Mouse (Mus musculus) neutrophil, adult 65 days (primary cell): Measurements from ENCODE around the gene Epha6. TPM values are rescaled to one million over a fixed set of nuclear protein-coding genes. Genes with fewer than 3 reads are reported as not detected.

Experiments
- total RNA-seq: library from RNA; stranded (reverse); gene quantifications from 2 replicates; pipeline ENCODE4 v1.2.4, GENCODE M21; 2023

The Epha6 gene
- total RNA-seq: not detected in 2 replicates

DNA sequence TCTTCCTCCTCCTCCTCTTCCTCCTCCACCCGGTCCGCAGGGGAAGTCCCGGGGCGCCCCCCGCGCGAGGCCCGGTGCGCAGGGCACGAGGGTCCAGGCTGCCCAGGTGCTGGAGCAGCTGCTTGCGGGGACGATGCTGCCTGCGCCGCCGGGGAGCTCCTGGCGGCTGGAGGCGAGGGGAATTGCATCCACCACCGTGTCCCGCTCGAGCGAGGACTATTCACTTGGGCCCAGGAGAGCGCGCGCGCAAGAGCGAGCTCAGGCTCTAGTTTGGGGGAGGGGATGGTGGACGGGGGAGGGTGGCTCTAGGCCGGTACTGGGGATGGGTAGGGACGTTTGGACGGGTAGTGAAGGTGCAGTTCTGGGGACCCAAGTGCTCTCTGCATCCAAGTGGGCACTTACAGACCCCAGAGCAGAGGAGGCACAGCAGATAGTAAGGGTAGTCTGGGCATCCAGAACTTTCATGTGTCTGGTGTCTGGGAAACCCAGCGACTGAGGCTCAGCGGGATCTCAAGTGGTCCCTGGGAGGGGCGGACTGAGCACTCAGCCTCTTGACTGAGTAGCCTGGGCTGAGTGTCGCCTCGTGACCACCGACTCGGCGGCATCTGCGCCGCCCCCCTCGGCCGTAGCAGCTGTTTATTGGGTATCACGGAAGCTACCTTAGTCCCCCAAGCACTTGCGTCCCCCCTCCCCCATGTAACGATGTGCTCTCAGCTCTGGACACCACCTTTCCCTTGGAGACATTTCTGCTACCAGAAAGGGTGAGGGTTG is at the start of gene Epha6:
TSS of gene Epha6 (minus strand) at position 471 of the 771 bp plus-strand sequence.

GRCm38 (mm10) chr16:59639102-59639691 is 966.1 kb downstream of the Epha6 start, which contains the start of gene Arl6:
Gene Arl6, minus strand, starts transcription at chr16:59639391.

